Mouse (Mus musculus) liver, adult 2 months (tissue): Measurements from ENCODE around the gene Cutc. TPM values are rescaled to one million over a fixed set of nuclear protein-coding genes. Genes with fewer than 3 reads are reported as not detected.

ENCODE experiments used
- DNase-seq: peaks from one replicate; pipeline ENCODE4 v3.0.0-alpha.2; 2011; ENCODE audit warnings: low read depth, low spot score; ENCODE audit errors: extremely low read depth
- H3K27ac ChIP-seq: fragments of 200-500 bp; replicated peaks from 2 replicates; pipeline ENCODE4 v1.5.1; 2012; ENCODE audit warnings: low read depth, mild to moderate bottlenecking, control low read depth, inconsistent platforms, low read length; ENCODE audit not compliant: insufficient read depth
- H3K27me3 ChIP-seq: fragments of 200-500 bp; 2 replicates; pipeline ENCODE4 v1.6.1; 2012; ENCODE audit warnings: mild to moderate bottlenecking, moderate library complexity, low read length, inconsistent platforms; ENCODE audit not compliant: control insufficient read depth, insufficient read depth
- H3K36me3 ChIP-seq: fragments of 200-500 bp; 2 replicates; pipeline ENCODE4 v1.6.1; 2012; ENCODE audit warnings: low read length, inconsistent platforms; ENCODE audit not compliant: control insufficient read depth, insufficient read depth
- H3K4me1 ChIP-seq: fragments of 200-500 bp; 2 replicates; pipeline ENCODE4 v1.6.1; 2011; ENCODE audit warnings: low read length; ENCODE audit not compliant: control insufficient read depth, insufficient read depth
- H3K4me3 ChIP-seq: fragments of 200-500 bp; 2 replicates; pipeline ENCODE4 v1.5.1; 2011; ENCODE audit warnings: low read depth, mild to moderate bottlenecking, control low read depth, low read length, moderate library complexity; ENCODE audit not compliant: insufficient read depth
- H3K79me2 ChIP-seq: fragments of 200-500 bp; 2 replicates; pipeline ENCODE4 v1.6.1; 2012; ENCODE audit warnings: inconsistent platforms, mild to moderate bottlenecking, low read length, moderate library complexity; ENCODE audit not compliant: control insufficient read depth, insufficient read depth
- H3K9ac ChIP-seq: fragments of 200-500 bp; 2 replicates; pipeline ENCODE4 v1.6.1; 2012; ENCODE audit warnings: low read depth, mild to moderate bottlenecking, control low read depth, inconsistent platforms, low read length
- CTCF ChIP-seq: fragments of 200-500 bp; IDR thresholded peaks from 2 replicates; pipeline ENCODE4 v1.5.1; 2011; ENCODE audit warnings: low read depth, low read length, control low read depth
- POLR2A ChIP-seq: fragments of 200-500 bp; IDR thresholded peaks from 2 replicates; pipeline ENCODE4 v1.6.1; 2011; ENCODE audit warnings: low read length, control low read depth; ENCODE audit not compliant: insufficient read depth; ENCODE audit errors: extremely low read depth
- WGBS: fragments of 180-500 bp; shearing (Covaris S2); methylation state at CpG from one replicate; pipeline ENCODE4 v1.1.7; 2018; 5-methylcytosine and 5-hydroxymethylcytosine counted together
- polyA plus RNA-seq: library from polyadenylated mRNA; depleted of rRNA; stranded (reverse); fragments of >200 nt; gene quantifications from 2 replicates; pipeline ENCODE4 v1.2.3, GENCODE M21; 2012
- total RNA-seq: library from RNA; depleted of rRNA; stranded (reverse); fragments of >200 nt; gene quantifications from 2 replicates; pipeline ENCODE4 v1.2.3, GENCODE M21; 2014

The Cutc gene
- total and polyA plus RNA-seq, 2 experiments: 7.5 to 17.0 TPM

- H3K9ac ChIP-seq: no peak overlapping the region
- WGBS: 14% methylated on average over 10 of the region's 10 CpGs
- no peaks in the 10 kb centered on the region for H3K27me3 ChIP-seq
- peak overlapping the region; percentile 39 for H3K27ac ChIP-seq
- DNase-seq: peak; percentile 65
- no peak overlapping the region for H3K4me3 ChIP-seq
- TF ChIP-seq CTCF: no peak
- TF ChIP-seq POLR2A: no peak
- no peaks in the 10 kb centered on the region for H3K79me2 ChIP-seq
- H3K4me1 ChIP-seq: peaks cover 15% of the 10 kb centered on the region
- no peaks in the 10 kb centered on the region for H3K36me3 ChIP-seq
These were observed 22.6 kb downstream of the Cutc start for GRCm38 (mm10) chr19:43775433-43775832.

GRCm38 (mm10) chr19:43776561-43776960 lies 23.8 kb downstream of the Cutc start:
- Histone ChIP-seq H3K27me3 (no peaks in the 10 kb centered on the region), H3K4me1 (peaks cover 18% of the 10 kb centered on the region), H3K27ac (peak overlapping the region; percentile 78), H3K79me2 (no peaks in the 10 kb centered on the region), H3K9ac (peak overlapping the region; percentile 71), H3K36me3 (no peaks in the 10 kb centered on the region), H3K4me3 (peak overlapping the region; percentile 31; the same call in 1 of the 2 replicates)
- peak; percentile 92 for DNase-seq
- TF ChIP-seq POLR2A: no peak
- TF ChIP-seq CTCF: no peak
- 19% methylated on average over 4 of the region's 4 CpGs for WGBS

GRCm38 (mm10) chr19:43777308-43777707 lies 24.5 kb downstream of the Cutc start:
- Histone ChIP-seq H3K4me3 (no peak overlapping the region; the same call in 1 of the 2 replicates), H3K36me3 (no peaks in the 10 kb centered on the region), H3K27me3 (no peaks in the 10 kb centered on the region), H3K27ac (no peak overlapping the region), H3K9ac (no peak overlapping the region), H3K4me1 (peaks cover 18% of the 10 kb centered on the region), H3K79me2 (no peaks in the 10 kb centered on the region)
- TF ChIP-seq CTCF (no peak), POLR2A (no peak)
- DNase-seq: peak; percentile 93
- 13% methylated on average over 2 of the region's 2 CpGs for WGBS

GRCm38 (mm10) chr19:43780391-43780790 lies 27.6 kb downstream of the Cutc start:
- Histone ChIP-seq H3K79me2 (peaks cover 7% of the 10 kb centered on the region; the same call in 1 of the 2 replicates), H3K9ac (no peak overlapping the region), H3K36me3 (peaks cover 16% of the 10 kb centered on the region), H3K4me3 (no peak overlapping the region), H3K4me1 (peaks cover 17% of the 10 kb centered on the region), H3K27ac (peak overlapping the region; percentile 76), H3K27me3 (no peaks in the 10 kb centered on the region)
- TF ChIP-seq CTCF (no peak), POLR2A (no peak)
- DNase-seq: peak; percentile 83
- WGBS: 13% methylated on average over 5 of the region's 5 CpGs

GRCm38 (mm10) chr19:43781980-43782379 lies 29.2 kb downstream of the Cutc start, which contains the start of gene Abcc2:
TSS of gene Abcc2 (plus strand) at chr19:43782192.
- peak; percentile 100 for DNase-seq
- Histone ChIP-seq H3K36me3 (peaks cover 26% of the 10 kb centered on the region), H3K4me3 (peak within 1 kb of the TSS; percentile 78), H3K27me3 (no peaks in the 10 kb centered on the region), H3K9ac (peak within 1 kb of the TSS; percentile 98), H3K27ac (peak within 1 kb of the TSS; percentile 95), H3K79me2 (peaks cover 10% of the 10 kb centered on the region; the same call in 1 of the 2 replicates), H3K4me1 (peaks cover 17% of the 10 kb centered on the region)
- WGBS: 22% methylated on average over 3 of the region's 3 CpGs
- TF ChIP-seq POLR2A: no peak
- TF ChIP-seq CTCF: no peak

GRCm38 (mm10) chr19:43784761-43785160 lies 32.0 kb downstream of the Cutc start:
- Histone ChIP-seq H3K4me3 (peak overlapping the region; percentile 78), H3K27ac (peak overlapping the region; percentile 81), H3K79me2 (peaks cover 10% of the 10 kb centered on the region; the same call in 1 of the 2 replicates), H3K27me3 (no peaks in the 10 kb centered on the region), H3K9ac (peak overlapping the region; percentile 85), H3K4me1 (peaks cover 19% of the 10 kb centered on the region), H3K36me3 (peaks cover 46% of the 10 kb centered on the region)
- DNase-seq: peak; percentile 54
- TF ChIP-seq CTCF (no peak), POLR2A (no peak)
- 21% methylated on average over 8 of the region's 8 CpGs for whole genome bisulfite sequencing
